Mouse (Mus musculus): ENCODE data around the gene Gm20662.

DNA sequence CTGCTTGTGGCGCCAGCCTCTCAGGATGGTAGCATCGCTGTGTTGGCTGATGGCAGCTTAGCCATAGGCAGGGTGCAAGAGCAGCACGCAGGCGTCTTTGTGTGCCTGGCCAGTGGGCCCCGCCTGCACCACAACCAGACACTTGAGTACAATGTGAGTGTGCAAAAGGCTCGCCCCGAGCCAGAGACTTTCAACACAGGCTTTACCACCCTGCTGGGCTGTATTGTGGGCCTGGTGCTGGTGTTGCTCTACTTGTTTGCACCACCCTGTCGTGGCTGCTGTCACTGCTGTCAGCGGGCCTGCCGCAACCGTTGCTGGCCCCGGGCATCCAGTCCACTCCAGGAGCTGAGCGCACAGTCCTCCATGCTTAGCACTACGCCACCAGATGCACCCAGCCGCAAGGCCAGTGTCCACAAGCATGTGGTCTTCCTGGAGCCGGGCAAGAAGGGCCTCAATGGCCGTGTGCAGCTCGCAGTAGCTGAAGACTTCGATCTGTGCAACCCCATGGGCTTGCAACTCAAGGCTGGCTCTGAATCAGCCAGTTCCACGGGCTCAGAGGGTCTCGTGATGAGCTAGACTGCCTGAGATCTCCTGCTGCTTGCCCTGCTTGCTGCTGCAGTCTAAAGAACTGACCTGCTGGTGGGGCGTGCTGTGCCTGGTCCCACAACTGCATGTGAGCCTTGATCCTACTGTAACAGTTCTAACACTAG is 58.3 kb downstream of the Gm20662 start:
- no peak for TF ChIP-seq GATA1 (IDR thresholded peaks at IDR 0.05; ENCODE audit: low read length)
- no peak for TF ChIP-seq TAL1 (IDR thresholded peaks at IDR 0.05; ENCODE audit: low read length)

Data from erythroblast, embryonic 14.5 days (primary cell).